18 mouse cellular contexts compared by ENCODE assay signal in genomic region chr9:42331341-42331740, GRCm38 (mm10).
DNase-seq lines count a peak whose midpoint lies in the region; ATAC-seq and TF ChIP-seq lines count a peak whose summit lies in the region.
"Had no signal": no experiment of that assay in that cellular context is flagged by ENCODE, and none has a peak within 500 bp of the region (broad histone marks: within the 10 kb centered on the region; RNA-seq: fewer than 3 reads in every experiment).

No protein-coding gene starts in this region.

- no peak for ATAC-seq in hindbrain, postnatal 0 days
- ATAC-seq in hindbrain, embryonic 14.5 days (ENCODE audit: low FRiP score) = no peak
- ATAC-seq in midbrain, embryonic 14.5 days (ENCODE audit: low FRiP score, low TSS enrichment) = no peak
- no peak for ATAC-seq in midbrain, embryonic 15.5 days (replicated peaks)
- ATAC-seq: forebrain, embryonic 13.5 days; forebrain, embryonic 15.5 days had no signal

- no peak overlapping the region for H3K9ac ChIP-seq in hindbrain, postnatal 0 days (replicated peaks; ENCODE audit: low read length)
- no peak overlapping the region for H3K9ac ChIP-seq in hindbrain, embryonic 14.5 days
- H3K9ac ChIP-seq in midbrain, embryonic 14.5 days (replicated peaks; ENCODE audit: low read length) = no peak overlapping the region
- H3K9ac ChIP-seq in midbrain, embryonic 15.5 days = no peak overlapping the region
- H3K9ac ChIP-seq: embryonic facial prominence, embryonic 12.5 days; forebrain, embryonic 13.5 days; forebrain, embryonic 15.5 days had no signal

- no peaks in the 10 kb centered on the region for H3K27me3 ChIP-seq in hindbrain, postnatal 0 days (ENCODE audit: insufficient read depth, low read length)
- H3K27me3 ChIP-seq in hindbrain, embryonic 14.5 days (ENCODE audit: control insufficient read depth, insufficient read depth, low read length) = no peaks in the 10 kb centered on the region
- no peaks in the 10 kb centered on the region for H3K27me3 ChIP-seq in midbrain, embryonic 14.5 days (ENCODE audit: control insufficient read depth, insufficient read depth, low read length)
- no peaks in the 10 kb centered on the region for H3K27me3 ChIP-seq in midbrain, embryonic 15.5 days (replicated peaks)
- H3K27me3 ChIP-seq: embryonic facial prominence, embryonic 12.5 days; forebrain, embryonic 13.5 days; forebrain, embryonic 15.5 days had no signal

- TF ChIP-seq CTCF in hindbrain, postnatal 0 days (IDR thresholded peaks at IDR 0.05; ENCODE audit: low read depth) = no peak
- no peak for TF ChIP-seq CTCF in brain, embryonic 14.5 days (IDR thresholded peaks at IDR 0.05; ENCODE audit: borderline replicate concordance, extremely low read depth, insufficient read depth, insufficient read length)

- no peaks in the 10 kb centered on the region for H3K9me3 ChIP-seq in hindbrain, postnatal 0 days (ENCODE audit: low read length)
- no peaks in the 10 kb centered on the region for H3K9me3 ChIP-seq in hindbrain, embryonic 14.5 days (ENCODE audit: control insufficient read depth, low read length)
- H3K9me3 ChIP-seq in midbrain, embryonic 14.5 days (ENCODE audit: control insufficient read depth, low read length) = no peaks in the 10 kb centered on the region
- H3K9me3 ChIP-seq in midbrain, embryonic 15.5 days = no peaks in the 10 kb centered on the region
- H3K9me3 ChIP-seq: embryonic facial prominence, embryonic 10.5 days; embryonic facial prominence, embryonic 12.5 days; forebrain, embryonic 13.5 days; forebrain, embryonic 15.5 days had no signal

- H3K4me3 ChIP-seq in hindbrain, postnatal 0 days (ENCODE audit: low read length) = no peak overlapping the region
- no peak overlapping the region for H3K4me3 ChIP-seq in hindbrain, embryonic 14.5 days (replicated peaks; ENCODE audit: low read length)
- H3K4me3 ChIP-seq in midbrain, embryonic 14.5 days (replicated peaks; ENCODE audit: low read depth, low read length) = no peak overlapping the region
- H3K4me3 ChIP-seq in midbrain, embryonic 15.5 days = no peak overlapping the region
- H3K4me3 ChIP-seq: embryonic facial prominence, embryonic 10.5 days; embryonic facial prominence, embryonic 12.5 days; forebrain, embryonic 13.5 days; forebrain, embryonic 15.5 days had no signal

- DNase-seq in hindbrain, postnatal 0 days (ENCODE audit: low spot score) = peak; percentile 39
- no peak for DNase-seq in hindbrain, embryonic 14.5 days (ENCODE audit: low spot score)
- DNase-seq in midbrain, embryonic 14.5 days = peak; percentile 59
- peak; percentile 54 for DNase-seq in brain, embryonic 14.5 days (ENCODE audit: low read depth)
- no peak for DNase-seq in urinary bladder, postnatal 36 days (ENCODE audit: low spot score in 2 of 2)
- DNase-seq: adrenal gland, adult 2 months; adrenal gland, postnatal 10 days; adrenal gland, postnatal 25 days; cerebellum, adult 11-12 months; cerebellum, adult 2 months; cerebellum, adult 9-10 months; cerebellum, postnatal 10 days; cerebellum, postnatal 25 days had no signal

- TF ChIP-seq POLR2A in brain, embryonic 14.5 days (IDR thresholded peaks at IDR 0.05; ENCODE audit: borderline replicate concordance, extremely low read depth, insufficient read depth, insufficient read length, poor library complexity, severe bottlenecking) = no peak

- no peaks in the 10 kb centered on the region for H3K36me3 ChIP-seq in hindbrain, postnatal 0 days (ENCODE audit: insufficient read depth, low read length)
- no peaks in the 10 kb centered on the region for H3K36me3 ChIP-seq in hindbrain, embryonic 14.5 days (replicated peaks; ENCODE audit: control insufficient read depth, insufficient read depth)
- no peaks in the 10 kb centered on the region for H3K36me3 ChIP-seq in midbrain, embryonic 14.5 days (ENCODE audit: control insufficient read depth, insufficient read depth, low read length)
- no peaks in the 10 kb centered on the region for H3K36me3 ChIP-seq in midbrain, embryonic 15.5 days (replicated peaks)
- H3K36me3 ChIP-seq: embryonic facial prominence, embryonic 10.5 days; embryonic facial prominence, embryonic 12.5 days; forebrain, embryonic 15.5 days had no signal

- WGBS in hindbrain, postnatal 0 days = 70% methylated on average over 7 of the region's 7 CpGs
- 55% methylated on average over 7 of the region's 7 CpGs for WGBS in hindbrain, embryonic 14.5 days
- WGBS in midbrain, embryonic 14.5 days = 50% methylated on average over 7 of the region's 7 CpGs
- 57% methylated on average over 7 of the region's 7 CpGs for WGBS in midbrain, embryonic 15.5 days

- no peak overlapping the region for H3K27ac ChIP-seq in hindbrain, postnatal 0 days
- H3K27ac ChIP-seq in hindbrain, embryonic 14.5 days = no peak overlapping the region
- H3K27ac ChIP-seq in midbrain, embryonic 14.5 days (replicated peaks; ENCODE audit: low read depth, low read length) = no peak overlapping the region
- no peak overlapping the region for H3K27ac ChIP-seq in midbrain, embryonic 15.5 days
- H3K27ac ChIP-seq: embryonic facial prominence, embryonic 10.5 days; embryonic facial prominence, embryonic 12.5 days; forebrain, embryonic 13.5 days; forebrain, embryonic 15.5 days had no signal

- no peaks in the 10 kb centered on the region for H3K4me1 ChIP-seq in hindbrain, postnatal 0 days (ENCODE audit: insufficient read depth, low read length)
- no peaks in the 10 kb centered on the region for H3K4me1 ChIP-seq in hindbrain, embryonic 14.5 days (replicated peaks; ENCODE audit: control insufficient read depth, insufficient read depth, low read length)
- peaks cover 5% of the 10 kb centered on the region; the same call in 1 of the 2 replicates for H3K4me1 ChIP-seq in midbrain, embryonic 14.5 days (ENCODE audit: control insufficient read depth, insufficient read depth, low read length)
- 0 out of 2 replicates have a peak, but pooled peaks cover 6% of the 10 kb centered on the region for H3K4me1 ChIP-seq in midbrain, embryonic 15.5 days
- H3K4me1 ChIP-seq: embryonic facial prominence, embryonic 10.5 days; embryonic facial prominence, embryonic 12.5 days; forebrain, embryonic 13.5 days had no signal

- H3K4me2 ChIP-seq in hindbrain, postnatal 0 days (ENCODE audit: low read depth, low read length) = no peak overlapping the region
- no peak overlapping the region for H3K4me2 ChIP-seq in hindbrain, embryonic 14.5 days (replicated peaks)
- H3K4me2 ChIP-seq in midbrain, embryonic 14.5 days (ENCODE audit: low read length) = no peak overlapping the region
- H3K4me2 ChIP-seq in midbrain, embryonic 15.5 days = no peak overlapping the region
- H3K4me2 ChIP-seq: embryonic facial prominence, embryonic 12.5 days; forebrain, embryonic 13.5 days; forebrain, embryonic 15.5 days had no signal

Comparison
In these comparisons a context has a peak if more than half of its experiments do, and no peak if none do; other contexts are left out.
1. DNase-seq: peak in hindbrain, postnatal 0 days (single experiment), midbrain, embryonic 14.5 days (single experiment) and brain, embryonic 14.5 days (single experiment); none in hindbrain, embryonic 14.5 days (single experiment) and urinary bladder, postnatal 36 days (0 of 2).